Mouse (Mus musculus): ENCODE results near the gene Lhx3. TPM values are rescaled to one million over a fixed set of nuclear protein-coding genes. Genes with fewer than 3 reads are reported as not detected.

Gene Lhx3
- polyA plus RNA-seq, 1 experiment, result not detected

- Histone ChIP-seq H3K27me3 (ENCODE audit: control insufficient read depth, insufficient read depth, insufficient read length) (peaks cover 62% of the 10 kb centered on the region), H3ac (ENCODE audit: control insufficient read depth, insufficient read length) (no peak overlapping the region), H3K4me3 (no peak overlapping the region), H3K4me2 (ENCODE audit: low read depth) (no peak overlapping the region), H3K36me3 (ENCODE audit: control insufficient read depth, insufficient read depth) (no peaks in the 10 kb centered on the region), H3K79me2 (ENCODE audit: control insufficient read depth, insufficient read depth) (no peaks in the 10 kb centered on the region)
- no peak for TF ChIP-seq MAX (IDR thresholded peaks at IDR 0.05; ENCODE audit: low read depth)
- no peak for TF ChIP-seq REST (IDR thresholded peaks at IDR 0.05; ENCODE audit: insufficient read depth, insufficient read length)
- no peak for TF ChIP-seq TCF12 (IDR thresholded peaks at IDR 0.05; ENCODE audit: insufficient read depth, poor library complexity, severe bottlenecking)
- no peak for TF ChIP-seq POLR2AphosphoS2 (IDR thresholded peaks at IDR 0.05; ENCODE audit: insufficient read length, low read depth)
- no peak for TF ChIP-seq CEBPB (IDR thresholded peaks at IDR 0.05; ENCODE audit: insufficient read depth, poor library complexity, severe bottlenecking)
- no peak for TF ChIP-seq E2F4 (IDR thresholded peaks at IDR 0.05; ENCODE audit: insufficient read depth)
- TF ChIP-seq TCF3 (IDR thresholded peaks at IDR 0.05; ENCODE audit: insufficient read length, low read depth), result no peak
- TF ChIP-seq SRF (IDR thresholded peaks at IDR 0.05; ENCODE audit: control insufficient read depth, insufficient read length, low read depth), result no peak
- TF ChIP-seq USF1 (IDR thresholded peaks at IDR 0.05; ENCODE audit: low read depth), result no peak
- TF ChIP-seq MYOG (IDR thresholded peaks at IDR 0.05; ENCODE audit: control insufficient read depth in 1 of 3, insufficient read depth in 1 of 3, insufficient read length in 2 of 3, low read depth in 2 of 3), result no peak
- TF ChIP-seq POLR2A (IDR thresholded peaks at IDR 0.05; ENCODE audit: insufficient read length, low read depth), result no peak
Measured at GRCm38 (mm10) chr2:26166890-26167289, 41.2 kb downstream of the Lhx3 start.

DNA sequence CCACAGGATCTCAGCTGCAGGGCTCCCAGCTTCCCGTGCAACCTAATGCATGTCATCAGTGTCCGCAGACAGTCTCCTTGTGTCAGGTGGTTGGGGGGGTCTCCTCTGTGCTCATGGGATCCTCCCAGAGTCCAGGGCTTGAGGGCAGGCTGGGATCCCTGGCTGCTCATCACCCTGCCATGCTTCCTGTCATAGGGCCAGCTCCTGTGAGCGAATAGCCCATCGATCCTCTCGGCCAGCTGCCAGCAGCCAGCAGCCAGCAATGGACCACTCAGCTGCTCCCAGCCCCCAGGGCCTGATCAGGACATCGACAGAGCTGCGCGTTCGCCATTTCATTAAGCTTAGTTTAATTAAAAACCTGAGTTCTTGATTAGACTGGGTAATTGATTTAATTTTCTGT is 50.0 kb downstream of the Lhx3 start:
- TF ChIP-seq POLR2AphosphoS2 (IDR thresholded peaks at IDR 0.05; ENCODE audit: insufficient read length, low read depth), result no peak
- no peak for TF ChIP-seq TCF12 (IDR thresholded peaks at IDR 0.05; ENCODE audit: insufficient read depth, poor library complexity, severe bottlenecking)
- no peaks in the 10 kb centered on the region for H3K36me3 ChIP-seq (ENCODE audit: control insufficient read depth, insufficient read depth)
- no peak overlapping the region for H3K4me3 ChIP-seq

GRCm38 (mm10) chr2:26156191-26156977 is 51.7 kb downstream of the Lhx3 start:
- Histone ChIP-seq H3K79me2 (ENCODE audit: control insufficient read depth, insufficient read depth) (no peaks in the 10 kb centered on the region), H3K4me2 (ENCODE audit: low read depth) (no peak overlapping the region), H3K27me3 (ENCODE audit: control insufficient read depth, insufficient read depth, insufficient read length) (peaks cover 23% of the 10 kb centered on the region), H3ac (ENCODE audit: control insufficient read depth, insufficient read length) (no peak overlapping the region), H3K4me3 (no peak overlapping the region), H3K36me3 (ENCODE audit: control insufficient read depth, insufficient read depth) (no peaks in the 10 kb centered on the region)
- no peak for TF ChIP-seq TCF3 (IDR thresholded peaks at IDR 0.05; ENCODE audit: insufficient read length, low read depth)
- TF ChIP-seq MAX (IDR thresholded peaks at IDR 0.05; ENCODE audit: low read depth), result no peak
- TF ChIP-seq CEBPB (IDR thresholded peaks at IDR 0.05; ENCODE audit: insufficient read depth, poor library complexity, severe bottlenecking), result no peak
- no peak for TF ChIP-seq MYOG (IDR thresholded peaks at IDR 0.05; ENCODE audit: control insufficient read depth in 1 of 3, insufficient read depth in 1 of 3, insufficient read length in 2 of 3, low read depth in 2 of 3)

More for the DNA sequence above, 50.0 kb downstream of the Lhx3 start:
- Histone ChIP-seq H3ac (ENCODE audit: control insufficient read depth, insufficient read length) (no peak overlapping the region), H3K79me2 (ENCODE audit: control insufficient read depth, insufficient read depth) (no peaks in the 10 kb centered on the region), H3K4me2 (ENCODE audit: low read depth) (no peak overlapping the region), H3K27me3 (ENCODE audit: control insufficient read depth, insufficient read depth, insufficient read length) (peaks cover 23% of the 10 kb centered on the region)

DNA sequence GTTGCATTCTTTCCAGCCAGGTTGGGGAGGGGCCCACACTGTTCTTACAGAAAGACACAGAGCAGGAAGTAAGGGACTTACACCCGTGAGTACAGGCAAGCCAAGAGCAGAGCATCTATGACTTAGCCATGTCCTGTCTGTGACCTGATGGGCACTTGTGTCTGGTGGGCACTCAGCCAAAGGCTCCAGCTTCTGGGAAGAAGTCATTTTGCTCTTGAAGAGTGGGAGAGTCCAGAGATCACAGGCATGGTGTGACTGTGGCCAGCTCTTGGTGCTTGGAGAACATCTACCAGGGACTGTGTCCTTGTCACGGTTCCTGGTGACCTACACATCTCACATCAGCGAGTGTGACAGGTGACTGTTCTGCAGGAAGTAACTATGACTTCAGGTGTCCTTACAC is 52.4 kb downstream of the Lhx3 start:
- Histone ChIP-seq H3K4me3 (no peak overlapping the region), H3ac (ENCODE audit: control insufficient read depth, insufficient read length) (no peak overlapping the region), H3K79me2 (ENCODE audit: control insufficient read depth, insufficient read depth) (no peaks in the 10 kb centered on the region), H3K27me3 (ENCODE audit: control insufficient read depth, insufficient read depth, insufficient read length) (peaks cover 23% of the 10 kb centered on the region), H3K4me2 (ENCODE audit: low read depth) (no peak overlapping the region), H3K36me3 (ENCODE audit: control insufficient read depth, insufficient read depth) (no peaks in the 10 kb centered on the region)
- TF ChIP-seq REST (IDR thresholded peaks at IDR 0.05; ENCODE audit: insufficient read depth, insufficient read length), result no peak

- no peak overlapping the region for H3ac ChIP-seq (ENCODE audit: control insufficient read depth, insufficient read length)
- H3K4me2 ChIP-seq (ENCODE audit: low read depth), result no peak overlapping the region
- H3K4me3 ChIP-seq, result no peak overlapping the region
- H3K36me3 ChIP-seq (ENCODE audit: control insufficient read depth, insufficient read depth), result no peaks in the 10 kb centered on the region
- no peak for TF ChIP-seq E2F4 (IDR thresholded peaks at IDR 0.05; ENCODE audit: insufficient read depth)
- peak in 1 of 3 experiments; percentile 54 for TF ChIP-seq MYOG (IDR thresholded peaks at IDR 0.05; ENCODE audit: control insufficient read depth in 1 of 3, insufficient read depth in 1 of 3, insufficient read length in 2 of 3, low read depth in 2 of 3)
- no peak for TF ChIP-seq REST (IDR thresholded peaks at IDR 0.05; ENCODE audit: insufficient read depth, insufficient read length)
- peaks cover 23% of the 10 kb centered on the region for H3K27me3 ChIP-seq (ENCODE audit: control insufficient read depth, insufficient read depth, insufficient read length)
- no peaks in the 10 kb centered on the region for H3K79me2 ChIP-seq (ENCODE audit: control insufficient read depth, insufficient read depth)
Measured at GRCm38 (mm10) chr2:26154586-26154985, 53.5 kb downstream of the Lhx3 start.

- Histone ChIP-seq H3ac (ENCODE audit: control insufficient read depth, insufficient read length) (no peak overlapping the region), H3K4me2 (ENCODE audit: low read depth) (no peak overlapping the region), H3K79me2 (ENCODE audit: control insufficient read depth, insufficient read depth) (no peaks in the 10 kb centered on the region), H3K4me3 (no peak overlapping the region), H3K36me3 (ENCODE audit: control insufficient read depth, insufficient read depth) (no peaks in the 10 kb centered on the region), H3K27me3 (ENCODE audit: control insufficient read depth, insufficient read depth, insufficient read length) (peaks cover 23% of the 10 kb centered on the region)
- TF ChIP-seq USF1 (IDR thresholded peaks at IDR 0.05; ENCODE audit: low read depth) (no peak), TCF3 (IDR thresholded peaks at IDR 0.05; ENCODE audit: insufficient read length, low read depth) (no peak), TCF12 (IDR thresholded peaks at IDR 0.05; ENCODE audit: insufficient read depth, poor library complexity, severe bottlenecking) (no peak), REST (IDR thresholded peaks at IDR 0.05; ENCODE audit: insufficient read depth, insufficient read length) (no peak), MAX (IDR thresholded peaks at IDR 0.05; ENCODE audit: low read depth) (no peak), SRF (IDR thresholded peaks at IDR 0.05; ENCODE audit: control insufficient read depth, insufficient read length, low read depth) (no peak), POLR2A (IDR thresholded peaks at IDR 0.05; ENCODE audit: insufficient read length, low read depth) (no peak), POLR2AphosphoS2 (IDR thresholded peaks at IDR 0.05; ENCODE audit: insufficient read length, low read depth) (no peak), E2F4 (IDR thresholded peaks at IDR 0.05; ENCODE audit: insufficient read depth) (no peak), MYOG (IDR thresholded peaks at IDR 0.05; ENCODE audit: control insufficient read depth in 1 of 3, insufficient read depth in 1 of 3, insufficient read length in 2 of 3, low read depth in 2 of 3) (no peak), MYOD1 (IDR thresholded peaks at IDR 0.05; ENCODE audit: control insufficient read depth in 1 of 3, insufficient read length in 2 of 3, low read depth in 2 of 3) (no peak), CEBPB (IDR thresholded peaks at IDR 0.05; ENCODE audit: insufficient read depth, poor library complexity, severe bottlenecking) (no peak)
Measured at GRCm38 (mm10) chr2:26153909-26154340, 54.2 kb downstream of the Lhx3 start.

Measured in myocyte (in vitro differentiated cells).